Mouse (Mus musculus): ENCODE measurements around the gene Cd163l1. TPM values are rescaled to one million over a fixed set of nuclear protein-coding genes. Genes with fewer than 3 reads are reported as not detected.

Gene Cd163l1
- total and polyA plus RNA-seq, 2 experiments from 2014 or later, result not detected

- no peaks in the 10 kb centered on the region for H3K4me1 ChIP-seq (ENCODE audit: insufficient read depth)
- H3K27ac ChIP-seq (ENCODE audit: low read depth, low read length), result no peak overlapping the region
- H3K4me3 ChIP-seq (ENCODE audit: low read depth, low read length), result no peak overlapping the region
- no peak overlapping the region for H3K4me2 ChIP-seq (ENCODE audit: low read depth)
- no peaks in the 10 kb centered on the region for H3K36me3 ChIP-seq (ENCODE audit: insufficient read depth)
- no peaks in the 10 kb centered on the region for H3K27me3 ChIP-seq (ENCODE audit: insufficient read depth, low read length)
- ATAC-seq, result no peak
- no peaks in the 10 kb centered on the region for H3K9me3 ChIP-seq (ENCODE audit: low read length)
- no peak for DNase-seq
- 80% methylated on average over 4 of the region's 4 CpGs for WGBS
- no peak overlapping the region for H3K9ac ChIP-seq
- TF ChIP-seq CTCF (IDR thresholded peaks at IDR 0.05; ENCODE audit: low read depth), result no peak
Measured at GRCm38 (mm10) chr7:140194031-140194430, 24.0 kb upstream of the Cd163l1 start.

- H3K36me3 ChIP-seq (ENCODE audit: insufficient read depth), result no peaks in the 10 kb centered on the region
- no peak overlapping the region for H3K9ac ChIP-seq
- no peak for TF ChIP-seq CTCF (IDR thresholded peaks at IDR 0.05; ENCODE audit: low read depth)
- DNase-seq (no peak), ATAC-seq (no peak)
- no peak overlapping the region for H3K4me2 ChIP-seq (ENCODE audit: low read depth)
- H3K9me3 ChIP-seq (ENCODE audit: low read length), result no peaks in the 10 kb centered on the region
- H3K27ac ChIP-seq (ENCODE audit: low read depth, low read length), result no peak overlapping the region
- no peak overlapping the region for H3K4me3 ChIP-seq (ENCODE audit: low read depth, low read length)
- WGBS, result 84% methylated on average over 8 of the region's 8 CpGs
- H3K27me3 ChIP-seq (ENCODE audit: insufficient read depth, low read length), result no peaks in the 10 kb centered on the region
- no peaks in the 10 kb centered on the region for H3K4me1 ChIP-seq (ENCODE audit: insufficient read depth)
Measured at GRCm38 (mm10) chr7:140196002-140196401, 22.1 kb upstream of the Cd163l1 start.

GRCm38 (mm10) chr7:140201090-140201489 lies 17.0 kb upstream of the Cd163l1 start:
- Histone ChIP-seq H3K4me2 (ENCODE audit: low read depth) (no peak overlapping the region), H3K27ac (ENCODE audit: low read depth, low read length) (no peak overlapping the region), H3K4me1 (ENCODE audit: insufficient read depth) (no peaks in the 10 kb centered on the region), H3K4me3 (ENCODE audit: low read depth, low read length) (no peak overlapping the region), H3K27me3 (ENCODE audit: insufficient read depth, low read length) (no peaks in the 10 kb centered on the region), H3K9me3 (ENCODE audit: low read length) (no peaks in the 10 kb centered on the region), H3K9ac (no peak overlapping the region), H3K36me3 (ENCODE audit: insufficient read depth) (no peaks in the 10 kb centered on the region)
- DNase-seq (no peak), ATAC-seq (no peak)
- 93% methylated on average over 4 of the region's 4 CpGs for WGBS
- TF ChIP-seq CTCF (IDR thresholded peaks at IDR 0.05; ENCODE audit: low read depth), result no peak

- Histone ChIP-seq H3K4me1 (ENCODE audit: insufficient read depth) (no peaks in the 10 kb centered on the region), H3K9me3 (ENCODE audit: low read length) (no peaks in the 10 kb centered on the region), H3K36me3 (ENCODE audit: insufficient read depth) (no peaks in the 10 kb centered on the region), H3K4me2 (ENCODE audit: low read depth) (no peak within 1 kb of the TSS), H3K9ac (no peak within 1 kb of the TSS), H3K27ac (ENCODE audit: low read depth, low read length) (no peak within 1 kb of the TSS), H3K4me3 (ENCODE audit: low read depth, low read length) (no peak within 1 kb of the TSS), H3K27me3 (ENCODE audit: insufficient read depth, low read length) (no peaks in the 10 kb centered on the region)
- ATAC-seq (no peak), DNase-seq (no peak)
- TF ChIP-seq CTCF (IDR thresholded peaks at IDR 0.05; ENCODE audit: low read depth), result no peak
Measured at GRCm38 (mm10) chr7:140205864-140206263, 12.2 kb upstream of the Cd163l1 start, which contains the start of gene Olfr524. Olfr524 (minus strand) TSS chr7:140205964.

GRCm38 (mm10) chr7:140206904-140207303 lies 11.2 kb upstream of the Cd163l1 start:
- ATAC-seq, result no peak
- Histone ChIP-seq H3K4me2 (ENCODE audit: low read depth) (no peak overlapping the region), H3K27me3 (ENCODE audit: insufficient read depth, low read length) (no peaks in the 10 kb centered on the region), H3K27ac (ENCODE audit: low read depth, low read length) (no peak overlapping the region), H3K9ac (no peak overlapping the region), H3K36me3 (ENCODE audit: insufficient read depth) (no peaks in the 10 kb centered on the region), H3K9me3 (ENCODE audit: low read length) (no peaks in the 10 kb centered on the region), H3K4me3 (ENCODE audit: low read depth, low read length) (no peak overlapping the region), H3K4me1 (ENCODE audit: insufficient read depth) (no peaks in the 10 kb centered on the region)
- no peak for DNase-seq
- 82% methylated on average over 3 of the region's 3 CpGs for WGBS
- no peak for TF ChIP-seq CTCF (IDR thresholded peaks at IDR 0.05; ENCODE audit: low read depth)

- no peaks in the 10 kb centered on the region for H3K27me3 ChIP-seq (ENCODE audit: insufficient read depth, low read length)
- no peak for DNase-seq
- no peaks in the 10 kb centered on the region for H3K4me1 ChIP-seq (ENCODE audit: insufficient read depth)
- WGBS, result 75% methylated on average over 8 of the region's 8 CpGs
- no peak for ATAC-seq
- H3K4me2 ChIP-seq (ENCODE audit: low read depth), result no peak overlapping the region
- no peak overlapping the region for H3K27ac ChIP-seq (ENCODE audit: low read depth, low read length)
- no peak overlapping the region for H3K9ac ChIP-seq
- TF ChIP-seq CTCF (IDR thresholded peaks at IDR 0.05; ENCODE audit: low read depth), result no peak
- H3K9me3 ChIP-seq (ENCODE audit: low read length), result no peaks in the 10 kb centered on the region
- no peaks in the 10 kb centered on the region for H3K36me3 ChIP-seq (ENCODE audit: insufficient read depth)
- H3K4me3 ChIP-seq (ENCODE audit: low read depth, low read length), result no peak overlapping the region
Measured at GRCm38 (mm10) chr7:140208153-140208552, 9.9 kb upstream of the Cd163l1 start.

- no peak for ATAC-seq
- DNase-seq, result no peak
- no peak for TF ChIP-seq CTCF (IDR thresholded peaks at IDR 0.05; ENCODE audit: low read depth)
- H3K9ac ChIP-seq, result no peak overlapping the region
- H3K9me3 ChIP-seq (ENCODE audit: low read length), result no peaks in the 10 kb centered on the region
- no peaks in the 10 kb centered on the region for H3K4me1 ChIP-seq (ENCODE audit: insufficient read depth)
- H3K27me3 ChIP-seq (ENCODE audit: insufficient read depth, low read length), result no peaks in the 10 kb centered on the region
- WGBS, result 89% methylated on average over 3 of the region's 3 CpGs
- H3K36me3 ChIP-seq (ENCODE audit: insufficient read depth), result no peaks in the 10 kb centered on the region
- no peak overlapping the region for H3K27ac ChIP-seq (ENCODE audit: low read depth, low read length)
- H3K4me2 ChIP-seq (ENCODE audit: low read depth), result no peak overlapping the region
- H3K4me3 ChIP-seq (ENCODE audit: low read depth, low read length), result no peak overlapping the region
Measured at GRCm38 (mm10) chr7:140208677-140209076, 9.4 kb upstream of the Cd163l1 start.

- Histone ChIP-seq H3K4me2 (ENCODE audit: low read depth) (no peak overlapping the region), H3K4me3 (ENCODE audit: low read depth, low read length) (no peak overlapping the region), H3K4me1 (ENCODE audit: insufficient read depth) (no peaks in the 10 kb centered on the region), H3K36me3 (ENCODE audit: insufficient read depth) (no peaks in the 10 kb centered on the region), H3K9ac (no peak overlapping the region), H3K9me3 (ENCODE audit: low read length) (no peaks in the 10 kb centered on the region), H3K27me3 (ENCODE audit: insufficient read depth, low read length) (no peaks in the 10 kb centered on the region), H3K27ac (ENCODE audit: low read depth, low read length) (no peak overlapping the region)
- no peak for ATAC-seq
- no peak for TF ChIP-seq CTCF (IDR thresholded peaks at IDR 0.05; ENCODE audit: low read depth)
- DNase-seq, result no peak
- WGBS, result 82% methylated on average over 5 of the region's 5 CpGs
Measured at GRCm38 (mm10) chr7:140213841-140214240, 4.2 kb upstream of the Cd163l1 start.
